Mouse (Mus musculus): ENCODE results near the gene Cysltr2.

DNA sequence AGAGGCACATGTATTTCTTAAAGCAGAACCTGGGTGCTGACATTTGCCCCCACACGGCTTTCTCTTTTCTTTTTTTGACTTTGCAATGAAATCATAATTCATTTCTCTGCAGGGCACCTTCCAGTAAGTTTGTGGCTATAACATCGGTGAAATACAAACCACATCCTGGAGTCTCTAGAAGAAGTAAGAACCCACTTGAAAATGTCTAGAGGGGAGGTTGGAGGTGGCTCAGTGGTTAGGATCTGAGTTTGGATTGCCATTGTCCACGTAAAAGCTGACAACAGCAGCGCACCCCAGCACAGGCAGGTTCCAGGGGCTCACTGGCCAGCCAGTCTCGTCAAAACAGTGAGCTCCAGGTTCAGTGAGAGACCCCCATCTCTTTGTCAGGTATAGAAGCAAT, 38.8 kb upstream of the Cysltr2 start:
- TF ChIP-seq POLR2A (IDR thresholded peaks at IDR 0.05; ENCODE audit: low read depth, low read length) (no peak), CTCF (IDR thresholded peaks at IDR 0.05; ENCODE audit: extremely low read depth, insufficient read length, insufficient replicate concordance, low read depth, low read length) (no peak)

All from small intestine, adult 2 months (tissue).